Mouse (Mus musculus) heart, postnatal 0 days (tissue): Measurements from ENCODE around the gene Scg5. TPM values are rescaled to one million over a fixed set of nuclear protein-coding genes. Genes with fewer than 3 reads are reported as not detected.

Experiments used
- ATAC-seq: fragments of 200-750 bp; cut with Nextera tagmentation; 2 replicates; pipeline ENCODE4 v1.8.0; 2017; ENCODE audit warnings: low read depth, moderate number of reproducible peaks, moderate library complexity; ENCODE audit not compliant: insufficient read depth
- DNase-seq: peaks from one replicate; pipeline ENCODE4 v3.0.0-alpha.2; 2016; ENCODE audit warnings: low spot score
- H3K27ac ChIP-seq: fragments of 300-500 bp; sonication (generic); 2 replicates; pipeline ENCODE4 v1.5.1; 2014; ENCODE audit warnings: low read depth, mild to moderate bottlenecking
- H3K27me3 ChIP-seq: fragments of 300-500 bp; sonication (generic); 2 replicates; pipeline ENCODE4 v1.6.1; 2014; ENCODE audit warnings: low read length, mixed read lengths; ENCODE audit not compliant: control insufficient read depth, insufficient read depth
- H3K36me3 ChIP-seq: fragments of 300-500 bp; sonication (generic); replicated peaks from 2 replicates; pipeline ENCODE4 v1.6.1; 2014; ENCODE audit warnings: low read length, mixed read lengths; ENCODE audit not compliant: control insufficient read depth, insufficient read depth
- H3K4me1 ChIP-seq: fragments of 300-500 bp; sonication (generic); 2 replicates; pipeline ENCODE4 v1.6.1; 2014; ENCODE audit warnings: antibody characterized with exemption; ENCODE audit not compliant: control insufficient read depth, insufficient read depth
- H3K4me2 ChIP-seq: fragments of 300-500 bp; sonication (generic); 2 replicates; pipeline ENCODE4 v1.6.1; 2014; ENCODE audit warnings: low read depth, mild to moderate bottlenecking, low read length, moderate library complexity
- H3K4me3 ChIP-seq: fragments of 300-500 bp; sonication (generic); 2 replicates; pipeline ENCODE4 v1.5.1; 2014; ENCODE audit warnings: low read depth, low read length
- H3K9ac ChIP-seq: fragments of 300-500 bp; sonication (generic); replicated peaks from 2 replicates; pipeline ENCODE4 v1.6.1; 2014; ENCODE audit warnings: low read depth, low read length, mixed read lengths
- H3K9me3 ChIP-seq: fragments of 300-500 bp; sonication (generic); replicated peaks from 2 replicates; pipeline ENCODE4 v1.6.1; 2016; ENCODE audit warnings: low read length; ENCODE audit not compliant: control insufficient read depth
- CTCF ChIP-seq: IDR thresholded peaks from 2 replicates; pipeline ENCODE4 v1.5.1; 2016; ENCODE audit warnings: antibody characterized with exemption, control low read depth, low read depth
- EP300 ChIP-seq: IDR thresholded peaks from 2 replicates; pipeline ENCODE4 v1.6.1; 2016; ENCODE audit warnings: antibody characterized with exemption, low read depth
- WGBS: fragments of 180-500 bp; shearing (Covaris S2); extraction: QIAGEN DNeasy Blood & Tissue Kit; methylation state at CpG from one replicate; pipeline ENCODE4 v1.1.7; 2014; 5-methylcytosine and 5-hydroxymethylcytosine counted together
- polyA plus RNA-seq: library from polyadenylated mRNA; unstranded; fragments of >200 nt; fragmentation: Nextera tagmentation; extraction: Ambion mirVana; gene quantifications from 2 replicates; pipeline ENCODE4 v1.2.1, GENCODE M21; 2015
- total RNA-seq: library from RNA; depleted of rRNA; stranded (reverse); fragments of >200 nt; gene quantifications from 2 replicates; pipeline ENCODE4 v1.2.3, GENCODE M21; 2014; ENCODE audit warnings: low replicate concordance; rRNA removed

Gene Scg5
- total RNA-seq (3.4 and 5.0 TPM in 2 replicates), polyA plus RNA-seq (1.1 and 1.2 TPM in 2 replicates)

- no peak within 1 kb of the TSS for H3K9ac ChIP-seq
- peak within 1 kb of the TSS; percentile 61 for H3K4me2 ChIP-seq
- TF ChIP-seq CTCF, result no peak
- TF ChIP-seq EP300, result no peak
- H3K27me3 ChIP-seq, result no peaks in the 10 kb centered on the region
- 12% methylated on average over 23 of the region's 23 CpGs for WGBS
- H3K27ac ChIP-seq, result no peak within 1 kb of the TSS
- H3K4me3 ChIP-seq, result peak within 1 kb of the TSS; percentile 16
- 0 out of 2 replicates have a peak, but pooled peaks cover 7% of the 10 kb centered on the region for H3K4me1 ChIP-seq
- peak; percentile 87 for ATAC-seq
- H3K9me3 ChIP-seq, result no peaks in the 10 kb centered on the region
- peak; percentile 43 for DNase-seq
- peaks cover 25% of the 10 kb centered on the region for H3K36me3 ChIP-seq
These were observed at the start of gene Scg5 for GRCm38 (mm10) chr2:113828943-113829882. Gene Scg5 (minus strand): TSS chr2:113829121.

DNA sequence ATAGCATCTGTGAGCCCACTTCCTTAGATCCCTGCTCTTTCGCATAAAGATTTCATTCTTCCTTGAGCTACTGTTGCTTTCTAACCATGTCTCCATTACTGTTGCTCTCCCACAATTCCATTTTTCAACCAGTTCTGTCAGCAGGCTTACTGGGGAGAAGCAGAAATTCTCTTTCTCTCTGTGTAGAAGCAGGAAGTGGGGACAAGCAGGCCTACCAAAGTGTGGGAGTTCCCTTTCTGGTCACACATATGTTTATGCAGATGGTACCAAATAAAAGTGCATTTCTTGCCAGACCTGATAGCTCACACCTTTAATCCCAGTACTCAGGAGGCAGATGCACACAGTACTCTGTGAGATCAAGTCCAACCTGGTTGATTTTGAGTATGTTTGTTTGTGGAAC is 41.2 kb upstream of the Scg5 start:
- no peaks in the 10 kb centered on the region for H3K36me3 ChIP-seq
- no peaks in the 10 kb centered on the region for H3K9me3 ChIP-seq
- no peak for DNase-seq
- no peaks in the 10 kb centered on the region for H3K27me3 ChIP-seq
- no peak for ATAC-seq
- WGBS, result 70% methylated on average over 1 of the region's 1 CpGs
- no peak overlapping the region for H3K9ac ChIP-seq
- H3K4me2 ChIP-seq, result no peak overlapping the region
- H3K4me1 ChIP-seq, result no peaks in the 10 kb centered on the region
- no peak overlapping the region for H3K4me3 ChIP-seq
- no peak for TF ChIP-seq EP300
- TF ChIP-seq CTCF, result no peak
- no peak overlapping the region for H3K27ac ChIP-seq

DNA sequence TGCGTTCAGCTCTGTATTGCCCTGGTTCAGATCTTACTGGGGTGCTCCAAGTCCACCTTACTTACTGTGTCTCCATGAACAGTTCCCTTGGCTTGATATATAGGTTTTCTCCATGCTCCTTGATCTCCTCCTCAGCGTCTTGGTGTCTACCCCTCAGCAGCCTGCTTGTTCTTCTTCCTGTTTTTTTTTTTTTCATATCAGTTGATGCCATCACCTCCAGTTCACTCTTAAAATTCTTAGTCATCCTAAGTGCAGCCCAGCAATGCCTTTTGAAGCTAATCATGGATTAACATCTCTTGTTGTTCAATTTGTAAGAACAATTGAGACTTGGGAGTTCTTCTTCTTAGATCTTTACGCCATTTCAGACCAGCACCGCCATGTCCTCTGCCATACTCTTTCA is 39.5 kb upstream of the Scg5 start:
- Histone ChIP-seq H3K36me3 (no peaks in the 10 kb centered on the region), H3K27me3 (no peaks in the 10 kb centered on the region), H3K4me1 (no peaks in the 10 kb centered on the region), H3K27ac (no peak overlapping the region), H3K9me3 (no peaks in the 10 kb centered on the region), H3K4me3 (no peak overlapping the region), H3K9ac (no peak overlapping the region), H3K4me2 (no peak overlapping the region)
- 83% methylated on average over 4 of the region's 4 CpGs for WGBS
- ATAC-seq (no peak), DNase-seq (no peak)
- no peak for TF ChIP-seq EP300

DNA sequence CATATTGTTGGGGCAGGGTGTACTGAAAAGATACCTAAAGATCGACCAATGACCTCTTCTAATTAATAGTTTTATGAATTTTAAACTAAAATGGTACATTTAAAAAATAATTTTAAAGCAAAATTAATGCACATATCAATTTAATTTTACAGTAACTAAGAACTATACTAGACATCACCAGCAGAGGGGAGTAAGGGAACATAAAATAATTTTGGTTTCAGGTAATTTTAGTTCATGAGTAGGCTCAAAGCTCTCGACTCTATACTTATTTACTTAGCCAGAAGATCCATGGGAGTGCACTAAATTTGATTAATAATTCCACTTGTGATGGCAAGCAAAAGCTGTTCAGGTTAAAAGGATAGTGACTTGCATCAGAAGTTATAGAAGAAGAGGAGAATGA is 37.2 kb upstream of the Scg5 start:
- 9% methylated on average over 2 of the region's 2 CpGs for WGBS

DNA sequence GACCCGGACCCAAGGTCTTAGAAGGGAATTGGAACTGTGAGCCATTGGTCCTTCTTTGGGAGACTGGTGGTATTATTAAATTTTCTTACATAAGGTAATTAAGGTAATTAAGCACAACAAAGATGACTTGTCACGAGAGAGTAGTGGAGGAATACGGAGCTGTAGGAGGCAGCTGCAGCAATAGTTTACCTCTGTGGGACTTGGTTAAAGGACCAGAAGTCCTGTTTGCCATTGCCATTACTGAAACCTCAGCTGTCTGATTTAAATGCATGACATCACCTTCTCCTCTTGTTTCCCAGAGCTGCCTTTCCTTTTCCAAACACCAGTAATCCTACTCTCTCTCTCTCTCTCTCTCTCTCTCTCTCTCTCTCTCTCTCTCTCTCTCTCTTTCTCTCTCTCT is 20.2 kb upstream of the Scg5 start:
- peaks cover 8% of the 10 kb centered on the region for H3K36me3 ChIP-seq
- H3K4me1 ChIP-seq, result peaks cover 10% of the 10 kb centered on the region
- peak; percentile 69 for DNase-seq
- H3K4me3 ChIP-seq, result peak overlapping the region; percentile 75
- peak; percentile 37; the same call in 1 of the 2 replicates for ATAC-seq
- H3K27ac ChIP-seq, result peak overlapping the region; percentile 84
- H3K9ac ChIP-seq, result peak overlapping the region; percentile 59
- no peaks in the 10 kb centered on the region for H3K27me3 ChIP-seq
- H3K9me3 ChIP-seq, result no peaks in the 10 kb centered on the region
- no peak for TF ChIP-seq EP300
- TF ChIP-seq CTCF, result no peak
- peak overlapping the region; percentile 75 for H3K4me2 ChIP-seq
- 4% methylated on average over 3 of the region's 3 CpGs for WGBS

More for the DNA sequence above, 37.2 kb upstream of the Scg5 start:
- ATAC-seq, result no peak
- TF ChIP-seq CTCF (peak; percentile 39), EP300 (no peak)
- peak; percentile 55 for DNase-seq
- no peaks in the 10 kb centered on the region for H3K27me3 ChIP-seq
- H3K27ac ChIP-seq, result no peak overlapping the region
- no peak overlapping the region for H3K9ac ChIP-seq
- no peak overlapping the region for H3K4me2 ChIP-seq
- no peak overlapping the region for H3K4me3 ChIP-seq
- H3K36me3 ChIP-seq, result no peaks in the 10 kb centered on the region
- H3K4me1 ChIP-seq, result no peaks in the 10 kb centered on the region
- no peaks in the 10 kb centered on the region for H3K9me3 ChIP-seq
